ENCODE assay signal across 11 mouse cellular contexts in the genomic region with DNA sequence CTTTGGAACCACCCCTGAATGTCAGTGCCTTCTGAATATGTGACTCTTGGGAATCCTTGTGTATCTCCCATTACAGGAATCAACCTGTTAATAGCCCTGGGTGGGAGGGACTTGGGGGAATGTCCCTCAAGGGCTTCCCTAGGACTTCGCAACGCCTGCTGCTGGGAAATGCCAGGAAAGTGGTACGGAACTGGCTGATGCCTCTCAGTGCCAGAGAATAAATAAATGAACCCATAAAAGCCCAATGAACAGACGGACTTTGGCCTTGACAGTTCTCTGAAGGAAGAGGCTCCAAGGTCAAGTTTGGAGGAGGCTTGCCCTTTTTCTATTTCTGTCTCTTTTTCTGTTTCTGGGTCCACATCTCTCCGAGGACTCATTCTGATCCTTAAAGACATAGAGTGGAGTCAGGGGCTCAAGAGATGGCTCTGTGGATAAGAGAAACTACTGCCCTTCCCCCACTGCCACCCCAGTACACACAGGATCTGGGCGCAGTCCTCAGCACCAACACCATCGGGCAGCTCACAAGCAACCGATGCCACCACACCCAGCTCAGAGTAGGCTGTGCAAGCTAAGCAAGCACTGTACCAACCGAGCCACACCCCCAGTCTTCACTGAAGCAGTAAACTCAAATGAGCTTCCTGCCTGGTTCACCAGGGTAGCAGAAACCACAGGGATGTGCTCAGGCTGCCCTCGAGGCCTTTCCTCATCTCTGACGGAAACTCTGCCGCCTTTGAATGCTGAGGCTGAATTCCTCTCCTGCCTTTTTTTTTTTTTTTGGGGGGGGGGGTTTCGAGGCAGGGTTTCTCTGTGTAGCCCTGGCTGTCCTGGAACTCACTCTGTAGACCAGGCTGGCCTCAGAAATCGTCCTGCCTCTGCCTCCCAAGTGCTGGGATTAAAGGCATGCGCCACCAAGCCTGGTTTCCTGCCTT. TPM values are rescaled to one million over a fixed set of nuclear protein-coding genes. Genes with fewer than 3 reads are reported as not detected.
DNase-seq lines count a peak whose midpoint lies in the region; ATAC-seq and TF ChIP-seq lines count a peak whose summit lies in the region.
"Had no signal": no experiment of that assay in that cellular context is flagged by ENCODE, and none has a peak within 500 bp of the region (broad histone marks: within the 10 kb centered on the region; RNA-seq: fewer than 3 reads in every experiment).

No protein-coding gene starts in this region.

- no peak; the same call in 1 of the 2 replicates for TF ChIP-seq RAD21 in MEL (IDR thresholded peaks at IDR 0.05; ENCODE audit: low read depth, low read length)

- peak; percentile 39 to 51; a peak in 3 of 4 replicates for TF ChIP-seq EP300 in MEL (IDR thresholded peaks at IDR 0.05; ENCODE audit: low read depth in 1 of 2, low read length in 2 of 2)
- TF ChIP-seq EP300 in heart, adult 2 months (IDR thresholded peaks at IDR 0.05; ENCODE audit: insufficient read depth, low read depth, low read length), result no peak

- peak in 1 of 2 experiments; percentile 40; a peak in 2 of 4 replicates for TF ChIP-seq POLR2A in MEL (IDR thresholded peaks at IDR 0.05; ENCODE audit: control insufficient read depth in 1 of 2, insufficient read depth in 1 of 2, low read depth in 1 of 2, low read length in 2 of 2, poor library complexity in 1 of 2)
- TF ChIP-seq POLR2A in heart, adult 2 months (IDR thresholded peaks at IDR 0.05; ENCODE audit: insufficient read depth, low read depth, low read length), result no peak

- H3K4me3 ChIP-seq in MEL (ENCODE audit: control insufficient read depth in 1 of 2, insufficient read depth in 1 of 2, low read depth in 2 of 2, low read length in 2 of 2), result no peak overlapping the region
- no peak overlapping the region for H3K4me3 ChIP-seq in liver, embryonic 15.5 days (replicated peaks)
- no peak overlapping the region for H3K4me3 ChIP-seq in stomach, embryonic 14.5 days (ENCODE audit: low read depth, low read length)
- no peak overlapping the region for H3K4me3 ChIP-seq in forebrain, embryonic 10.5 days
- H3K4me3 ChIP-seq in left cerebral cortex, adult 2 months, result no peak overlapping the region
- no peak overlapping the region for H3K4me3 ChIP-seq in heart, adult 2 months

- no peaks in the 10 kb centered on the region for H3K9me3 ChIP-seq in MEL (replicated peaks; ENCODE audit: insufficient read depth, low read length)
- H3K9me3 ChIP-seq in liver, embryonic 15.5 days (replicated peaks), result no peaks in the 10 kb centered on the region
- H3K9me3 ChIP-seq in stomach, embryonic 14.5 days (ENCODE audit: control insufficient read depth, low read depth, low read length), result no peaks in the 10 kb centered on the region
- H3K9me3 ChIP-seq in forebrain, embryonic 10.5 days, result no peaks in the 10 kb centered on the region

- H3K9ac ChIP-seq in MEL (ENCODE audit: control insufficient read depth, low read depth, low read length, poor library complexity, severe bottlenecking), result peak overlapping the region; percentile 62
- H3K9ac ChIP-seq in liver, embryonic 15.5 days, result no peak overlapping the region
- H3K9ac ChIP-seq in stomach, embryonic 14.5 days (replicated peaks; ENCODE audit: low read depth, low read length), result no peak overlapping the region
- no peak overlapping the region for H3K9ac ChIP-seq in heart, adult 2 months (ENCODE audit: low read depth, low read length)

- peaks cover 0 to 43% of the 10 kb centered on the region in 2 experiments; a peak in 2 of 4 replicates for H3K36me3 ChIP-seq in MEL (ENCODE audit: control insufficient read depth in 1 of 2, insufficient read depth in 2 of 2, low read length in 2 of 2)
- no peaks in the 10 kb centered on the region for H3K36me3 ChIP-seq in liver, embryonic 15.5 days (replicated peaks)
- no peaks in the 10 kb centered on the region for H3K36me3 ChIP-seq in stomach, embryonic 14.5 days (ENCODE audit: control insufficient read depth, insufficient read depth, low read length)
- H3K36me3 ChIP-seq in forebrain, embryonic 10.5 days (replicated peaks), result no peaks in the 10 kb centered on the region
- no peaks in the 10 kb centered on the region for H3K36me3 ChIP-seq in heart, adult 2 months (ENCODE audit: control insufficient read depth, insufficient read depth, low read length)

- peak; percentile 32; the same call in 1 of the 2 replicates for ATAC-seq in liver, embryonic 15.5 days (ENCODE audit: insufficient read depth)
- ATAC-seq in stomach, embryonic 14.5 days (ENCODE audit: insufficient number of reproducible peaks, insufficient read depth, low FRiP score, low read depth), result peak; percentile 49; the same call in 1 of the 2 replicates

- no peak overlapping the region for H3K4me2 ChIP-seq in liver, embryonic 15.5 days
- H3K4me2 ChIP-seq in stomach, embryonic 14.5 days (replicated peaks; ENCODE audit: low read depth, low read length), result no peak overlapping the region

- H3K27ac ChIP-seq in MEL (ENCODE audit: control insufficient read depth, low read depth, low read length), result peak overlapping the region; percentile 98
- H3K27ac ChIP-seq in liver, embryonic 15.5 days (replicated peaks), result peak overlapping the region; percentile 43; the same call in 1 of the 2 replicates
- H3K27ac ChIP-seq in stomach, embryonic 14.5 days (ENCODE audit: low read length), result no peak overlapping the region
- no peak overlapping the region for H3K27ac ChIP-seq in forebrain, embryonic 10.5 days
- no peak overlapping the region for H3K27ac ChIP-seq in left cerebral cortex, adult 2 months
- no peak overlapping the region for H3K27ac ChIP-seq in heart, adult 2 months

- intact Hi-C loops in left cerebral cortex, adult 2 months (cut with DNase I), result loop anchor here (10.0 kb wide), 1 partner anchor 232 kb away; no protein-coding TSS in a partner anchor
- intact Hi-C loops in heart, adult 2 months (cut with DNase I), result loop anchor here (5.0 kb wide), 1 partner anchor 234 kb away; no protein-coding TSS in a partner anchor

- TF ChIP-seq CTCF in MEL (IDR thresholded peaks at IDR 0.05 in 2 of 3, conservative IDR thresholded peaks at IDR 0.05 in 1 of 3; ENCODE audit: control insufficient read depth in 1 of 3, insufficient read depth in 1 of 3, low read depth in 2 of 3, low read length in 3 of 3, poor library complexity in 1 of 3, severe bottlenecking in 1 of 3), result no peak
- no peak for TF ChIP-seq CTCF in left cerebral cortex, adult 2 months (IDR thresholded peaks at IDR 0.05)
- no peak for TF ChIP-seq CTCF in heart, adult 2 months (IDR thresholded peaks at IDR 0.05)

- H3K79me2 ChIP-seq in MEL (ENCODE audit: control insufficient read depth, insufficient read depth, low read length, poor library complexity), result peaks cover 2% of the 10 kb centered on the region
- no peaks in the 10 kb centered on the region for H3K79me2 ChIP-seq in heart, adult 2 months (replicated peaks; ENCODE audit: control insufficient read depth, insufficient read depth, low read length)

- peaks cover 12 to 45% of the 10 kb centered on the region in 2 experiments for H3K4me1 ChIP-seq in MEL (ENCODE audit: control insufficient read depth in 1 of 2, insufficient read depth in 2 of 2, low read length in 2 of 2)
- H3K4me1 ChIP-seq in liver, embryonic 15.5 days (replicated peaks), result peaks cover 45% of the 10 kb centered on the region
- H3K4me1 ChIP-seq in stomach, embryonic 14.5 days (ENCODE audit: control insufficient read depth, insufficient read depth, low read length), result no peaks in the 10 kb centered on the region
- H3K4me1 ChIP-seq in forebrain, embryonic 10.5 days, result no peaks in the 10 kb centered on the region
- no peaks in the 10 kb centered on the region for H3K4me1 ChIP-seq in heart, adult 2 months (ENCODE audit: control insufficient read depth, insufficient read depth, low read length)

- DNase-seq in heart, adult 11 months, result peak; percentile 91
- DNase-seq in heart, postnatal 4 days, result no peak
- DNase-seq in MEL (ENCODE audit: low read depth, low spot score), result peak; percentile 88
- DNase-seq in forebrain, embryonic 10.5 days (ENCODE audit: extremely low spot score, low spot score), result no peak
- DNase-seq in left cerebral cortex, adult 2 months (ENCODE audit: extremely low spot score in 1 of 2, low spot score in 2 of 2), result no peak
- no peak for DNase-seq in heart, adult 2 months
- DNase-seq: adrenal gland, postnatal 25 days; kidney, postnatal 14 days; lung, adult 2 months had no signal

- H3K27me3 ChIP-seq in MEL (ENCODE audit: control insufficient read depth in 1 of 2, insufficient read depth in 2 of 2, low read length in 2 of 2), result no peaks in the 10 kb centered on the region
- H3K27me3 ChIP-seq in liver, embryonic 15.5 days, result no peaks in the 10 kb centered on the region
- H3K27me3 ChIP-seq in stomach, embryonic 14.5 days (ENCODE audit: control insufficient read depth, insufficient read depth, low read length), result no peaks in the 10 kb centered on the region
- H3K27me3 ChIP-seq in forebrain, embryonic 10.5 days (ENCODE audit: poor library complexity, severe bottlenecking), result no peaks in the 10 kb centered on the region
- no peaks in the 10 kb centered on the region for H3K27me3 ChIP-seq in heart, adult 2 months (ENCODE audit: control insufficient read depth, insufficient read depth, low read length)

- 40% methylated on average over 15 of the region's 15 CpGs for WGBS in liver, embryonic 15.5 days (ENCODE audit: insufficient replicate concordance)
- WGBS in stomach, embryonic 14.5 days, result 70% methylated on average over 15 of the region's 15 CpGs
- WGBS in forebrain, embryonic 10.5 days, result 79% methylated on average over 15 of the region's 15 CpGs
- 71% methylated on average over 15 of the region's 15 CpGs for WGBS in heart, adult 2 months

RNA-seq across cellular contexts. Expression of gene Grb2, which starts 8.3 kb away (rescaled TPM):
- total RNA-seq in heart, postnatal 4 days (2021), result 100 to 1,000 TPM; 119 to 134 TPM
- 75.3 and 93.2 TPM in 2 replicates for total RNA-seq in MEL (2012; rRNA removed)
- polyA plus RNA-seq in MEL (2012; ENCODE audit: insufficient read depth in 1 of 2, insufficient read length in 2 of 2, low read depth in 1 of 2, low replicate concordance in 2 of 2, missing spikeins in 1 of 2), result 100 to 1,000 TPM in 1 of 2 experiments, not detected in 1; 261 TPM
- polyA plus RNA-seq in liver, embryonic 15.5 days (2015; fragmentation: Nextera tagmentation; extraction: Ambion mirVana), result 53.4 and 55.8 TPM in 2 replicates
- 39.6 and 55.0 TPM in 2 replicates for polyA plus RNA-seq in stomach, embryonic 14.5 days (2014; fragmentation: Nextera tagmentation; extraction: Ambion mirVana)
- polyA plus RNA-seq in forebrain, embryonic 10.5 days (2016; fragmentation: Nextera tagmentation; extraction: Ambion mirVana), result 74.4 and 79.6 TPM in 2 replicates
- total RNA-seq in left cerebral cortex, adult 2 months (2021), result 100 to 1,000 TPM; 186 to 196 TPM
- 100 to 1,000 TPM; 107 to 109 TPM for total RNA-seq in heart, adult 2 months (2021)
- 52.0 and 73.2 TPM in 2 replicates for polyA plus RNA-seq in heart, adult 2 months (2012; rRNA removed)

RNA-seq across cellular contexts. Expression of gene Tmem94, which starts 48.6 kb away (rescaled TPM):
- total RNA-seq in heart, postnatal 4 days (2021), result 100 to 1,000 TPM; 103 to 108 TPM
- total RNA-seq in MEL (2012; rRNA removed), result 23.2 and 26.2 TPM in 2 replicates
- polyA plus RNA-seq in MEL (2012; ENCODE audit: insufficient read depth in 1 of 2, insufficient read length in 2 of 2, low read depth in 1 of 2, low replicate concordance in 2 of 2, missing spikeins in 1 of 2), result 10 to 100 TPM; 38.9 to 64.4 TPM
- polyA plus RNA-seq in liver, embryonic 15.5 days (2015; fragmentation: Nextera tagmentation; extraction: Ambion mirVana), result 9.9 and 10.1 TPM in 2 replicates
- polyA plus RNA-seq in stomach, embryonic 14.5 days (2014; fragmentation: Nextera tagmentation; extraction: Ambion mirVana), result 13.7 and 17.0 TPM in 2 replicates
- polyA plus RNA-seq in forebrain, embryonic 10.5 days (2016; fragmentation: Nextera tagmentation; extraction: Ambion mirVana), result 36.8 and 38.1 TPM in 2 replicates
- total RNA-seq in left cerebral cortex, adult 2 months (2021), result 10 to 100 TPM; 62.3 to 62.7 TPM
- total RNA-seq in heart, adult 2 months (2021), result 100 to 1,000 TPM in 1 of 2 experiments, 10 to 100 TPM in 1; 99.5 to 103 TPM
- 125 and 135 TPM in 2 replicates for polyA plus RNA-seq in heart, adult 2 months (2012; rRNA removed)

Comparison
In these comparisons a context has a peak if more than half of its experiments do, and no peak if none do; other contexts are left out.
1. DNase-seq: peak in heart, adult 11 months (single experiment) and MEL (single experiment); none in heart, postnatal 4 days (single experiment), forebrain, embryonic 10.5 days (single experiment), left cerebral cortex, adult 2 months (0 of 2) and heart, adult 2 months (0 of 2).
2. H3K27ac ChIP-seq: peak in MEL (single experiment) and liver, embryonic 15.5 days (single experiment); none in stomach, embryonic 14.5 days (single experiment), forebrain, embryonic 10.5 days (single experiment), left cerebral cortex, adult 2 months (single experiment) and heart, adult 2 months (single experiment).